Mouse (Mus musculus) cerebellum, adult 8-10 months (tissue): ENCODE data around the gene Ecm2.

ENCODE experiments used
- DNase-seq: peaks from one replicate; pipeline ENCODE4 v3.0.0; 2022

The Ecm2 gene

GRCm38 (mm10) chr13:49518761-49519160 lies 14.2 kb downstream of the Ecm2 start:
- no peak for DNase-seq

- no peak for DNase-seq
These were observed 21.6 kb downstream of the Ecm2 start for GRCm38 (mm10) chr13:49526235-49526634.

GRCm38 (mm10) chr13:49530636-49531035 lies 26.0 kb downstream of the Ecm2 start:
- no peak for DNase-seq

GRCm38 (mm10) chr13:49536946-49537345 lies 32.3 kb downstream of the Ecm2 start:
- no peak for DNase-seq

- no peak for DNase-seq
These were observed 34.1 kb downstream of the Ecm2 start for GRCm38 (mm10) chr13:49538693-49539092.

GRCm38 (mm10) chr13:49544279-49544678 lies 39.7 kb downstream of the Ecm2 start, which contains the start of gene Aspn:
TSS of gene Aspn (plus strand) at chr13:49544443.
- no peak for DNase-seq

GRCm38 (mm10) chr13:49545646-49546045 lies 41.0 kb downstream of the Ecm2 start:
- no peak for DNase-seq

GRCm38 (mm10) chr13:49546517-49546916 lies 41.9 kb downstream of the Ecm2 start:
- DNase-seq: no peak

- DNase-seq: no peak
These were observed 43.0 kb downstream of the Ecm2 start for GRCm38 (mm10) chr13:49547563-49548150.

- DNase-seq: no peak
These were observed 45.0 kb downstream of the Ecm2 start for GRCm38 (mm10) chr13:49549616-49550015.

GRCm38 (mm10) chr13:49554519-49554918 lies 49.9 kb downstream of the Ecm2 start:
- DNase-seq: no peak

- DNase-seq: no peak
These were observed 51.6 kb downstream of the Ecm2 start for GRCm38 (mm10) chr13:49556203-49556602.

GRCm38 (mm10) chr13:49556924-49557323 lies 52.3 kb downstream of the Ecm2 start:
- DNase-seq: no peak

GRCm38 (mm10) chr13:49559185-49559584 lies 54.6 kb downstream of the Ecm2 start:
- no peak for DNase-seq

- DNase-seq: no peak
These were observed 56.3 kb downstream of the Ecm2 start for GRCm38 (mm10) chr13:49560886-49561285.

- no peak for DNase-seq
These were observed 59.7 kb downstream of the Ecm2 start for GRCm38 (mm10) chr13:49564347-49564746.

GRCm38 (mm10) chr13:49570371-49570770 lies 65.8 kb downstream of the Ecm2 start:
- no peak for DNase-seq

GRCm38 (mm10) chr13:49571418-49571817 lies 66.8 kb downstream of the Ecm2 start:
- no peak for DNase-seq

GRCm38 (mm10) chr13:49581541-49582530 lies 77.2 kb downstream of the Ecm2 start, which contains the start of gene Omd:
TSS of gene Omd (plus strand) at chr13:49582462.
- DNase-seq: no peak
